Mouse (Mus musculus) lung, postnatal 25 days (tissue): ENCODE data around the gene Hsd17b11.
A peak's percentile ranks its signal among the peaks of the same experiment; 100 is the strongest.

Experiments
- DNase-seq: peaks from one replicate; pipeline ENCODE4 v3.0.0; 2022; ENCODE audit warnings: low spot score

Gene Hsd17b11

DNA sequence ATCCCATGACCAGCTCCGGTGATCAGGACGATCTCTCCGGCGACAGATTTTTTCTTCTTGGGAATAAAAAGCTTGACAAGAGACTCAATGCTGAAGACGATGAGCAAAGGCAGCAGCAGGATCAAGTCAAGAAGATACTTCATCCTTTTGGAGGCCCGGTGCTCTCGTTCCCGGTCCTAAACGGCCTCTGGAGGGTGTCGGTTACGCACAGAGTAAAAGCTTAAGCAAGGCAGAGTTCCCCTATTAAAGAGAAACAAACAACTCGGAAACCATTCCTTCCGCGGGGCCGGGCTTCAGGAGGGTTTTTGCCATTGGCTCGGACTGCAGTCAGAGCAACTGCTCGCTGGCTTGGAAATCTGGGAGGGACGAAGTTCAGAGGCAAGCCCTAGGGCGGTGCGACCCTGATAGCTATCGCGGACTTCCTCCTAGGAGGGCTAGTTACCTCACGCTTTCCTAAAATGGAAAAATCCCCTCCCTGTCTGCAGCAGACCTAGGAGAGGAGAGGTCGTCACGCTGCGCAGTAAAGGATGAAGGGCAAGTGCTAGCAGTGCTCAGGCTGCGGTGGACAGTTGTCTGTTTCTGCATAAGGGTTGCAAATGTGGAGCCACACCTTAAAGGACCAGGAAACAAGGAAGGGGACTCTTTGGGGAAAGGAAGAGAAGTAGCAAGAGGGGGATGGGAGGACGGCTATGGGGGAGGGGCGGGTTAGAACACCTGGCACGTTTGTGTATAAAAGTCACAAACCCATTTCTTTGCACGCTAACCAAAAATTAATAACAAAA is at the start of gene Hsd17b11:
TSS of gene Hsd17b11 (minus strand) at position 323 of the 782 bp plus-strand sequence.
- peak; percentile 95 for DNase-seq

DNA sequence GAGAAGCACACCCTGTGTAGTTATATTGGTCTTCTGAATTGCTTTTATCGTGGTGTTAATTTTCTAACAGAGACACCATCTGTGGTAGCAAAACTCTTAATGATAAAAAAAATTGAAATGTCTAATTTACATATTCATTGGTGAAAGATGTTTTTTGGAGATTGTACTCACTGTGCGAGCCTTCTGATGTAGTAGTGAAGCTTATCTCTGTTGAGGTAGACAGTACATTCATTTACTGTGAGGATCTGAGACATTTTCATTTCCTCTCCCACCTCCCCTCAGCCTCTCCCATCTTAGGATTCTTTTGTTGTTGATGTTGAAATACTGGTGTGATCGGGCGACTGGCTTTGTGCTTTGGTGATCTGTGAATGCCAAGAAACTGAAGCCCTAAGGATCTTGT is 49.3 kb upstream of the Hsd17b11 start:
- no peak for DNase-seq

DNA sequence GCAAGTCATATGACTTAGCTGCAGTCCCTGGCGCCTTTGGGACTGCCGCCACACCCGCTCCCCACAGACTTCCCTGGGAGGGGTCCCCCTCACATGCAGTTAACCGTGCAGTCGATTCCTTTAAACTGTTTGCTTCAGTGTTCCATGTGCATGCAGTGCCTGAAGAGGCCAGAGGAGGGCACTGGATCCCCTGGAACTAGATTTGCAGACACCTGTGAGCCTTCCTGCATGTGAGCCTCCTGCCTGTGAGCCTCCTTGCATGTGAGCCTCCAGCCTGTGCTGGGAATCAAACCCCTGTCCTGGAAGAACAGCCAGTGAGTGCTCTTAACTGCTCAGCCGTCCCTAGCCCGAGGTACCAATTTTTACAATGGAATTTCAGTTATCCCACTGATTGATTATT is 47.0 kb upstream of the Hsd17b11 start:
- DNase-seq: no peak

DNA sequence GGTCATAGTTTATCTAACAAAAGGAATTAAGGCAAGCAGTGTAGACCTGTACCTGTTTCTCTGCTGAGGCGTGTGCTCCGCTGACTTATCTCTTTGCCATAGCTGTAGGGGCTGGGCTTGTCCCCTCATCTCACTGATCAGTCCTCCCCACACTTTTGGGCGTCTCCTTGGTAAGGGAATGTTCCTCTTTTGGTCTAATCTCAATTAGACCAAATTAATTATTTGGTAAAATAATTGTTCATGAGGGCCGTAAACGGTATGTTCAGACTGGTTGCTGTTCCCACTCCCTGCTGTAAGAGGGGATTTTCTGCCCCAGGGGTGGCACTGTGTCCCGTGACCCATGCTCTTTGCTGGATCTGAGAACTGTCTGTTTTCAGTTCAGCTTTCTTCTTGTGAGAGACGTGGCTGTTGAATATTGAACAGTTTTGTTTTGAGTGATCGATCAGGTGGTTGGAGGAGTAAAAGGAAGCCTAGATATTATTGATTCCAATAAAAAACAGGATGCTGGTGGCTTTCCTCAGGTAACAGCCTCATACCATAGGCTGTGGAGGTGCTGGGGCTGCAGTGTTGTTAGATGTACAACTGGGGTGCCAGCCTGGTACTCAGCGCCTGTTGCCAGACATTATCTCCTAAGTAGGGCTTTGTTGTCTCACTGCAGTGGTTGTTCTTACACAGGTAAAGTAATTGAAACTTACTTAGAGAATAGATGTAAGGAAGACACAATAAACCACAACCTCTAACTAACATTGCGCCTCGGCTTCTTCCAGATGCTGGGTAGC is 41.2 kb upstream of the Hsd17b11 start:
- no peak for DNase-seq

DNA sequence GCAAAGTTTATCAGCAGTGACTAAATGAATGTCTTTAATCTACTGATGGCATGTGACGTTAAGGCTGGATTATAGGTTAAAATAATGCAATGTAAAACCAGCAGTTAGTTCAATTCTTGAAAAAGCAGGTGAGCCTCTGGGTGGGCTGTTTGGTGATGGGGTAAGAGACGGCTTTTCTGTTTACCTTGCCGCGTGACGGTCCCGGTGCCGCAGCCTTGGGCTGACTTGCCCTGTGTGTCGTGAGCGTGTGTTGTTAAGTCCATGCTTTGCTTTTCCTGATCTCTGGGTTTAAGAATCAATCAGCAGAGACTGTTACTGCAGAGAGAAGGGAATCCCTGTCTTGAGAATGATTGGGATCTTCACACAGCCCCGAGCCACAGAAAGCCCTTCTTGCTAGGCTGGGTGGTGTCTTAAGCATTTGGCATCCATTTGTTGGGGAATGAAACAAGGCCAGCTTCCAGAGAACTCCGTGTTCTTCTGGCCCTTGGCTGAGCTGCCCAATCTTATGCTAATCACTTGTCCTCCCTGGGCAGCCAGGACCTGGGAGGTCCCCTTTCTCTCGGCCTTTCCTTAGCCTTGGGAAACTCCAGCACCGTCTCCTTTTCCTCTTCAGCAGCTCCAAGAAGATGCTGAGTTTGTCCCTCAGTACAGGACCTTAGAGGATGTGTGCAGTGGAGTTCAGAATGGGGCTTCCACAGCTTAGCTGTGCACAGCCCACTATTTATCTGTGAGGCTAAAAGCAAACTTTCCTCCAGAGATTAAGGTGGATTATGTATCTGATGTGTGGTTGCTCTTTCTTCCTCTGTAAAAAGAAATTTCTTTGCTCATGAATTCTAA is 40.4 kb upstream of the Hsd17b11 start:
- DNase-seq: no peak

DNA sequence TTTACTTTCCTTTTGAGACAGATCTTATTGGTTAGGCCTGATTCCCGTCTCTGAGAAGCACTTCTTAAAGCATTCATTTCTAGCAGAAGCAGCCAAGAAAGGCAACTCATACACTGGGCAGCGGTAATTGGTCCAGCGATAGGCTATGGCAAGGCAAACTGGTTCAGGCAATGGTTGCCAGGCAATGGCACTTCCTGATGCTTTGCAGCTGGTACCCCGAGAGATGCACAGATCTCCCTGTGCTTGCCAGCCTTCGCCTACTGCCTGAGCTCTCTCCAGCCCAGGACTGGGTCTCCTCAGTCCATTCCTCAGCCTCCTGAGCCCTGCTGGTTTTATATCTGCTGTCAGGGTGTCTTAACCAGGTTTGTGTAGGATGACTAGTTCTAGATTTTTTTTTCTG is 38.7 kb upstream of the Hsd17b11 start:
- no peak for DNase-seq

DNA sequence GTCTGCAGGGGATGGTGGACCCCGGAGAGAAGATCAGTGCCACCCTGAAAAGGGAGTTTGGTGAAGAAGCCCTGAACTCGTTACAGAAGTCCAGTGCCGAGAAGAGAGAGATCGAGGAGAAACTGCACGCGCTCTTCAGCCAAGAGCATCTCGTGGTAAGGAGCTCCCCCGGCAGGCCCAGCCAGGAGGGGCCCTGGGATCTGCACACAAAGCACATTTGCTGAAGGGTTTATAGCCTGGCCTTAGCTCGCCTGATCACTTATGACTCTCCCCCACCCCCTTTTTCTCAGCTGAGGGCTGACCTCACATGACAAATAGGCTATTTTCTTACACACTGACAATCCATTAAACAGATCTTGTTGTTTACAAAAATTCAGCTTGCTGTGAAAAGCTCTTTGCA is 37.9 kb upstream of the Hsd17b11 start:
- no peak for DNase-seq

DNA sequence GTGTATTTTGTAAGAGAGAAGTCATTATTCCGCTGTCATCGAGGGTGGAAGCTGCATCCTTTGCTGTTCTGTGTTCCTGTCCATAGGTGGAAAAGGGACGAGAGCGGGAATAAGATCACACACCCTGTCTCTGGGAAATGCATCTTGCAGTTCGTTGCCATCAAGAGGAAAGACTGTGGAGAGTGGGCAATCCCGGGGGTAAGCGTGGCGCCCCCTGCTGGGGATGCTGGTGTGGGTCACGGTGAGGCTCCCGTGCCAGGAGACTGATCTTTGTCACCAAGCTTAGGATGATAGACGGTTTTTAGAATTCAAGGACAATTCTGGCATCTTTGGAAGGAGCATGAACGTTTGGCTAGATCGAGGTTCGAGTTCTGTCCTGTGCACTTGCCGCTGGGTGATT is 36.3 kb upstream of the Hsd17b11 start:
- peak; percentile 47 for DNase-seq

DNA sequence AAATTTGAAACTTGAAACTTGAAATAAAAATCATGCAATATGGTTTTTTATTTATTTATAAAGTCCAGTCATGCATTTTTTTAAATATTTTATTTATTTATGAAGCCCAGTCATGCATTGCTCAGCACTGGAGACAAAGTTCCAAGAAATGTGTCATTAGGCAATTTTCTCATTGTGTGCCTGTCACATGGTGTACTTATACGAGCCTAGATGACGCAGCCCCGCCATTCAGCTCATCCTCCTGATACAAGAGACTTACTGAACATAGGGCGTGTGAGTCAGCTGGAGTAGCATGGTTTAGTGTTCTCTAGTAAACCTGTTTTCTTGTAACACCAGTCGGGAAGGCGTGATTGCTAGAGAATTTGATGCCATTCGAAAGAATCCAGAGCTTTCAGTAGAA is 34.6 kb upstream of the Hsd17b11 start:
- DNase-seq: no peak

DNA sequence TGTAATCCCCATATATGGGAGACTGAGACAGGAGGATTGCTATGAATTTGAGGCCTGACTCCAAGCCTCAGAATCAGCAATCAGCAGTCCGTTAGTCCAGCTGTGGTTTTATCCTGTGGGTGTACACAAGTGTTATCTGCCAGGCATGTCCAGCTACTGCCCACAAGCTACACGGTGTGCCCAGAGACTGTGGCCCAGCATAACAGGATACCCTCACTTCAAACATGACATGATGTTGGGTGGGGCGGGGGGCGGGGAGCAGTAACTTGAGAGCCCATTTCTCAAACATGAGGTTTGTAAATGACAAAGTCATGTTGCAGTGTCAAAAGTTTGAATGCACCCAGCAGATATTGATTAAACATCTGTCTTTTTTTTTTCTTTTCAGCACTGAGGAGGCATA is 34.1 kb upstream of the Hsd17b11 start:
- no peak for DNase-seq

DNA sequence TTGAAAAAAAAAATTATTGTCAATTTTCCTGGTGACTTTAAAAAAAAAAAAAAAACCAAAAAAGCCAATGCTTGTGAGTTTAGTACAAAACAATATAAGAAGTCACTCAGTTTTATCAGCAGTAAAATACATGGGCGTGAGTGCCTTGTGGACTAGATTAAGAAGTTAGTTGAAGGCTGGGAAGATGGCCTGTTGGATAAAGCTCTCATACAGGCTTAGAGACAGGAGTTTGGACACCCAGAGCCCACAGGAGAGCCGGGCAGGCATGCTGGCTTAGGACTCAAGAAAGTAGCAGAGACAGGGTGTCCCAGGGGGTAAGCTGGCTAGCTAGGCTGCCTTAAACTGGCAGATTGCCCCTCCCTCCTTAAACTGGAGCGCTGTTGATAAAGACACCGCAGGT is 33.2 kb upstream of the Hsd17b11 start:
- DNase-seq: no peak

DNA sequence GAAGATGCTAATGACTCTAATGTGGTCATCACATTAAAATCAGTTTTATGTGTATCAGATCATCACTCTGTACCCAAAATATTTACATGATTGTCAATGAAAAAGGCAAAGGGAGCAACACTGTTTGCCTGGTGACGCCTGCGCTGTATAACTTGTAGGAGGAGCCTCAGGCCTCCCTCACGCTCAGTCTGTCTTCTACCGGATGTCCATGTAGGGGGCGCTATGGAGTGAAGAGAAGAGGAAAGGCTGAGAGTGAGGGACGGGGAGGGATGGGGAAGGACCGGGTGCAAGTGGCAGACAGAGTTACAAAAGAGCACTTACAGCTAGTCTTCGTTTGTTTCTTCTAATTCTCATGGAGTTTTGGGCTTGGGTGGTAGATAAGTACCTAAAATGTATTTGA is 31.2 kb upstream of the Hsd17b11 start:
- DNase-seq: peak; percentile 25

DNA sequence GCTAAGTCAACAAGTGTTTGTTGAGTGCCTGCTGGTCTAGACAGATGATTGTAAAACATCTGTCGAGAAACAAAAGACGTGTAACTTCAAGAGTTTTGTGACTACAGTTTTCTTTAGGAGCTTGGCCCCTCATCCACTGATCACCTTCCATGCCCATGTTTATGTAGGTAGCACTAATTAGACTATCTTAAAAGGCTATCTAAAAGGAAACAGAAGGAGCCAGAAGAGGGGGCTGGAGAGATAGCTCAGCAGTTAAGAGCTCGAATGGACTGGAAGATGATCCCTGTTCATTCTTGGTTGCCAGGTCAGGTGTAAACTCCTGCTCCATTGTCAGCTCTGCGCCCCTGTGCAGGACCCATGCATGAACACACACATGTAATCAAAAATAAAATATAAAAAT is 26.4 kb upstream of the Hsd17b11 start:
- DNase-seq: no peak

DNA sequence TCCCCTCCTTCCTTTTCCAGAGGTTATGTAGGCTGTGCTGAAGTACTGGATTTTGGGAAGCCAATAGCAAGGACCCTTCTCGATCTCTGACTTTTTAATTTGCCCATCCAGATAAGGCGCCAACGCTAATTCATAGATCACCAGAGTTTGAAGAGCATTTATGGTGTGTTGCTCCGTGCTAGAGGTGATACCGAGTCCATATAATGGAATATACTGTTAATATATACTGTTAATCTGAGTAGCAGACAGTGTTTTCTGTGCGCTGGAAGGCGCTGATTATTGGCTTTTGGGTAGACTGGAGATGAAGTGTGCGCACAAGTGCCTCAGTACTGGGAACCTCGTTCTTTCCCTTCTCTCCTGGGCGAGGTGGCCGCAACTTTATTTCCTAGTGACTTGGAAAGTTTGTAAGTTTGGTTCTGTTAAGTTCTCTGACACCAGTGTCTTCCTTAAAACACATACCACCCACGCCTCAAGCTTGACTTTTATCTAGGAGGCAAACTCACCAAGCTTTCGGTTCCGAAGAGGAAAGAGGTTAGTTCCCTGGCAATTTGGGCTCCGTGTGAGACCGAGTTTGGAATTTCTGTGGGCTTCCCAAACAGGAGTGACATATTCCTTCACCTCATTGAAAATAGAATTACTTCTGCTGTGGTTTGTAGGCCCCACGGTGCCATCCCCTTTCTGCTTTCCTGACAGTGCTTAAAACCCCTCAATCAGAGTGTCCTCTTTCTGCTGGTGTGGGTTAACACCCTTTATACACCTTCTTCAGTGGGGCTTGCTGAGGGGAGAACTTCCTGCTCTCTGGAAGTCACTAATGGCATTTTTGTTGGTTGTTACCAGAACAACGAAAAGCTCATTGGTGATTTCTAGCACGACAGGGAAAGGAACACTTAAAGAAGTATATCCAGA is 25.7 kb upstream of the Hsd17b11 start:
- peak; percentile 16 for DNase-seq

DNA sequence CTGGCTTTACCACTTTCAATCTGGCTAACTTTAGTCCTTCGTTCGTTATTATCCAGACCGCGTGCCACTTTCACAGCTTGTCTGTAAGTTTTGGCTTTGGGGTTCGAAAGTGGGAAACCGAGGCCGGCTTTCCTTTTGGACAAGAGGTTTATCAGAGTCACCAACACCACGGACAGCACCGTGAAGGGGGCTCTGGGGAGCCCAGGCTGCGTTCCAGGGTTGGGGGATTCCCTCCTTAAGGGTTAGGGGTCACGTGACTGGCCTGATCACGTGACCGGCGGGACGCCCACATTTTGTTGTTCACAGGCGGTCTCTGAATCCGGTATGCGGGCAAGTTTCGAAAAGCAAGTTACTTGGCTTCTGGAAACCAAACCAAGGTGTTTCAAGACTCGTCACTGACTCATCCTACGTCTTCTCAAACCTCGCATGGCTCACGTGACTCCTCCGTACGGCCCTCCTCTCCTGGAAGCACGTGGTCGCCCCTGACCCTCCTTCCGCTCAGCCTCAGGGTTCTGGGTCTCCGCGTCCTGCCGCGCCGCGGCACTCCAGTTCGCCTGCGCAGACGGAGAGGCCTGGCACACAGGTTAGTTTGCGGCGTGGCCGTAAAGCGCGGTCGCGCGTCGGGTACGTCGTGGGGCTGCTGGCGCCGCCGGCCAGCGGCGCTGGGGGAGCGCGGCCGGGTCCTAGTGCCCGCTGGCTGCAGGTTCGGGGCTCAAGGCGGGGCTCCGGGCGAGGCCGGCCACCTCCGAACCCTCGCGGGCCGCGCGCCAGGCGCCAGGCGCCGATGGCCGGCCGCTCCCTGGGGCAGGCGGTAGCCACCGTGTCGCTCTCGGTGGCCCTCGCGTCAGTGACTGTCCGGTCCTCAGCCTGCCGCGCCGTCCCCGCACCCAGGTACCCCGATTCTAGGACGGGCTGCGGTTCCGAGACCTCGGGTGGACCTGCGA is 24.8 kb upstream of the Hsd17b11 start, which contains the start of gene Nudt9:
TSS of gene Nudt9 (plus strand) at position 51 of the 944 bp plus-strand sequence.
- peak; percentile 99 for DNase-seq

DNA sequence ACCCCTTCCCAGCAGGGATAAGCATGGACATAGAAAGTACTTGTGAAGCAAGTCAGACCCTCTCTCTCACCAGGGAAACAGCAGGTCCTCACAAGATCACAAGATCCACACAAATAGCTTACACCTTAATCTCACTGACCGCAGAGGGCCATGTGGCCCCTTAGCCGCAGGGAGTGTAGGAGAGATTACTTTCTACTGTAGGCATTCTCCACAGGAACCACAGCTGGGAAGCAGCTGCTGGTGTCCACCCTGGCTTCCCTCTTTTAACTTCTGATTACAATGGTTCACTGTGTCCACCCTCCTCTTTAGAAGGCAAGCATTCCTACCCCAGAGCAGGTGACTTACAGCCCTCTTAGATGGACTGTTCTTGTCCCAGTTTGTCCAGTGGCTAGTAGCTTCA is 22.0 kb upstream of the Hsd17b11 start:
- DNase-seq: no peak

DNA sequence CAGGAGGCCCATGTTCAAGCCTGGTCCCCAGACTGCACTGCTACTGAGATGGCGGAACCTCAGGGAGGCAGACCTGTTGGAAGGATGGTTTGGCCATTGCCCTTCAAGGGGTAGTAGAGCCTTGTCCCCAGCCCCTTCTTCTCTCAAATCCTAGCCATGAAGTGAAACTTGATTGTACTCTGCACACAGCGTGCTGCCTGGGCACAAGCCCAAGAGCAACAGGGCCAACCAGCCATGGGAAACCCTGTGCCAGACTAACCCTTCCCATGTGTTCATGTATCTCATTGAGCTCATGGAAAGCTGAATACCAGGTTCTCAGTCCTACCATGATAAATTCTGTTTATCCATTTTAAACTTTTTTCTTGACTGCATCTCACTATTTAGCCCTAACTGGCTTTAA is 21.2 kb upstream of the Hsd17b11 start:
- DNase-seq: no peak

DNA sequence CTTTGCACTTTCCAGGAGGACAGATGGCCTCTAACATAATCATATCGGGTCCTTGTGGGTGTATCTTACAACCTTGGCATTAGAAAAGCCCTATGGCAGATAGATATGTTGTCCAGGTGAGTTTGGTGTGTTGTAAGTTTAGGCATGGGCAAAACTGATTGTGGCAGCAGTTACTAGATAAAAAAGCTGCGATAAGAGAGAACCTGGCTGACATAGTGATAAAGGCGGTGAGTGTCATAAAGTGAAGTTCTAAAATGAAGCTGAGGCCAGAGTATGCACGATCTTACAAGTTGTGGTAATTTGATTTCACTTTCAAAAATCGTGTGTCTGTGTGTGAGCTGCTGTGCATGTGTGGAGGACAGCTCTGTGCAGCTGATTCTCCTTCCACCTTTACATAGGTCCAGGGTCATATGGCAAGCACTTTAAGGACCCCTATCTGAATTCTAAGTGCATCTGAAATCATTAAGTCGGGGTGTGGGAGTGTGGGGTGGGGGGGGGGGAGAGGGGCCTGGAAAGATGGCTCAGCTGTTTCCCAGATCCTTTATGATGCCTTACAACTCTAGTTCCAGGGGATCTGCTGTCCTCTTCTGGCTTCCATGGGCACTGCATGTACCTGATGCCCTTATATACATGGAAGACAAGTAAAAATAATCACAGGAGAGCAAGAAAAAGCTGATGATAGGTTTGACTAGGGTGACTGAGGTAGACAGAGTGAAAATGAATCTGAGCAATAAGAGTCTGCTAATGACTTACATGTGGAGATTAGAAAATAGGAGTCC is 17.6 kb upstream of the Hsd17b11 start:
- DNase-seq: peak; percentile 62

DNA sequence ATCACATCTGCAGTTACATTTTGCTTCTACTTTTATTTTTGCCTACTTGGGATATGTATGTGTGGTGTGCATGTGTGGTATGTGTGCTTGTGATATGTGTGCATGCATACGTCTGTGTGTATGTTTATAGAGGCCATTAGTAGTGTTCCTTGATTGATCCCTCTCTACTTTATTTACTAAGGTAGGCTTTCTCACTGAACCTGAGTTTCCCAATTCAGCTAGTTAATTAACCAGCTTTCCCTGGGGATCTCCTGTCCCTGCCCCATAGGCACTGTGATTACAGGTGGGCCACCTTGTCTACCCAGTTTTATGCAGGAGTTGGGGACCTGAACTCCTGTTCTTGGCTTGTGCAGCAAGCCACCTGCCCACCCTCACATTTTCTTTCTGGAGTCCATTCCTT is 15.0 kb upstream of the Hsd17b11 start:
- no peak for DNase-seq

DNA sequence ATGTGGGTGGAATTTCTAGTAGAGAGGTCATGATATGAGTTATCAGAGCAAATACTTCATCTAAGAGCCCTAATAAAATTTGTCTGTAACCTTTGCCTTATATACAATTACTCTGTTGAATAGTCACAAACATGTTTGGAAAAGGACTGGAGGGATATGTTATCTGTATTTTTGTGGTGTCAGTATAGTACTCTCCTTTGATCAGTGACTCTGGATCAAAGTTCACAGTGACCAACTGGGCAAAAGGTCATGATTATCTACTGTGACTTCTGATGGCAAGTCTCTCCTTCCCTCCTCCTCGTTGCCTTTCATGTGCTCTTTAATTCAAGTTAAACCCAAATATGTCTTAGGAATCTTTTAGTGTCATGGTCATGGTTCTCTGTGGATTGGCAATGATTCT is 14.1 kb upstream of the Hsd17b11 start:
- no peak for DNase-seq
